Mouse (Mus musculus) myocyte (in vitro differentiated cells): Measurements from ENCODE around the gene Tnn. TPM values are rescaled to one million over a fixed set of nuclear protein-coding genes. Genes with fewer than 3 reads are reported as not detected.

ENCODE experiments used
- H3K27me3 ChIP-seq: one replicate; pipeline ENCODE4 v1.6.1; 2011; ENCODE audit not compliant: control insufficient read depth, insufficient read depth, insufficient read length
- H3K36me3 ChIP-seq: one replicate; pipeline ENCODE4 v1.6.1; 2011; ENCODE audit not compliant: control insufficient read depth, insufficient read depth
- H3K4me2 ChIP-seq: one replicate; pipeline ENCODE4 v1.6.1; 2011; ENCODE audit warnings: low read depth, control low read depth
- H3K4me3 ChIP-seq: one replicate; pipeline ENCODE4 v1.5.1; 2011; ENCODE audit warnings: mild to moderate bottlenecking, control low read depth, moderate library complexity
- H3K79me2 ChIP-seq: one replicate; pipeline ENCODE4 v1.6.1; 2011; ENCODE audit not compliant: control insufficient read depth, insufficient read depth
- H3ac ChIP-seq: one replicate; pipeline ENCODE4 v1.6.1; 2011; ENCODE audit not compliant: control insufficient read depth, insufficient read length
- CEBPB ChIP-seq: IDR thresholded peaks from 2 replicates; pipeline ENCODE4 v1.6.1; 2011; ENCODE audit warnings: mild to moderate bottlenecking, moderate library complexity; ENCODE audit not compliant: poor library complexity, insufficient read depth, severe bottlenecking
- E2F4 ChIP-seq: IDR thresholded peaks from one replicate; pipeline ENCODE4 v1.6.1; 2011; ENCODE audit warnings: mild to moderate bottlenecking, control low read depth, moderate library complexity; ENCODE audit not compliant: insufficient read depth
- MAX ChIP-seq: IDR thresholded peaks from one replicate; pipeline ENCODE4 v1.6.1; 2011; ENCODE audit warnings: low read depth, mild to moderate bottlenecking, control low read depth
- MYOD1 ChIP-seq, 3 experiments: IDR thresholded peaks; one replicate each; pipeline ENCODE4 v1.6.1; 2011; ENCODE audit warnings: control low read depth in 2 of 3, low read depth in 2 of 3, mild to moderate bottlenecking in 2 of 3, moderate library complexity in 1 of 3; ENCODE audit not compliant: insufficient read length in 2 of 3, control insufficient read depth in 1 of 3
- MYOG ChIP-seq, 3 experiments: IDR thresholded peaks; one replicate each; pipeline ENCODE4 v1.6.1; 2011; ENCODE audit warnings: control low read depth in 2 of 3, low read depth in 2 of 3, mild to moderate bottlenecking in 2 of 3; ENCODE audit not compliant: insufficient read length in 2 of 3, control insufficient read depth in 1 of 3, insufficient read depth in 1 of 3
- POLR2A ChIP-seq: IDR thresholded peaks from one replicate; pipeline ENCODE4 v1.6.1; 2011; ENCODE audit warnings: low read depth, mild to moderate bottlenecking, control low read depth, moderate library complexity; ENCODE audit not compliant: insufficient read length
- POLR2AphosphoS2 ChIP-seq: IDR thresholded peaks from one replicate; pipeline ENCODE4 v1.6.1; 2011; ENCODE audit warnings: low read depth, control low read depth; ENCODE audit not compliant: insufficient read length
- REST ChIP-seq: IDR thresholded peaks from one replicate; pipeline ENCODE4 v1.6.1; 2011; ENCODE audit warnings: mild to moderate bottlenecking, control low read depth, moderate library complexity; ENCODE audit not compliant: insufficient read depth, insufficient read length
- SRF ChIP-seq: IDR thresholded peaks from one replicate; pipeline ENCODE4 v1.6.1; 2011; ENCODE audit warnings: low read depth; ENCODE audit not compliant: control insufficient read depth, insufficient read length
- TCF12 ChIP-seq: IDR thresholded peaks from one replicate; pipeline ENCODE4 v1.6.1; 2011; ENCODE audit warnings: mild to moderate bottlenecking, control low read depth; ENCODE audit not compliant: poor library complexity, insufficient read depth, severe bottlenecking
- TCF3 ChIP-seq: IDR thresholded peaks from one replicate; pipeline ENCODE4 v1.6.1; 2011; ENCODE audit warnings: low read depth, control low read depth; ENCODE audit not compliant: insufficient read length
- USF1 ChIP-seq: IDR thresholded peaks from one replicate; pipeline ENCODE4 v1.6.1; 2011; ENCODE audit warnings: low read depth, mild to moderate bottlenecking, control low read depth, moderate library complexity
- polyA plus RNA-seq: library from polyadenylated mRNA; unstranded; fragments of >200 nt; fragmentation: generic; extraction: Trizol; gene quantifications from one replicate; pipeline ENCODE4 v1.2.1, GENCODE M21; 2012; ENCODE audit warnings: missing spikeins

The Tnn gene
- polyA plus RNA-seq, 1 experiment: not detected

DNA sequence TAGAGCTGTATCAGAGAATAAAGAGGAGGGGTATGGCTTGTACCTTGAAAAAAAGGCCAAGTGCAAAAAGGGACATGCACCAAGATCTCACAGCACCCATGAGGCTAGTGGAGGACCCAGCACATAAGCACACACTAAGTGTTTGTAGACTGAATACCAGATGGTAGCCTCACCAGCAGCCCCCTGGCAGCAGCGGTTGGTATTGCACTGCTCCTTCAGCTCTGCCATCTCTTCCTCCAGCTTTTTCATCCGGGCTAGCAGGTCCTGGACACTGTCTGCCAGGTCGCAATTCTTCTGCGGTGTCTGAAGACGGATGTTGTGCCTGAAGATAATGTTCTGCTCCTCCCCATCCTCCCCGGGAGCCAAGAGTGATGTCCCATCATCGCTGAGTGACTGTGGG lies 6.1 kb downstream of the Tnn start:
- Histone ChIP-seq H3K4me2 (no peak overlapping the region), H3K79me2 (no peaks in the 10 kb centered on the region), H3K27me3 (peaks cover 4% of the 10 kb centered on the region), H3K4me3 (no peak overlapping the region), H3ac (no peak overlapping the region), H3K36me3 (no peaks in the 10 kb centered on the region)
- TF ChIP-seq POLR2A (no peak), USF1 (no peak)

DNA sequence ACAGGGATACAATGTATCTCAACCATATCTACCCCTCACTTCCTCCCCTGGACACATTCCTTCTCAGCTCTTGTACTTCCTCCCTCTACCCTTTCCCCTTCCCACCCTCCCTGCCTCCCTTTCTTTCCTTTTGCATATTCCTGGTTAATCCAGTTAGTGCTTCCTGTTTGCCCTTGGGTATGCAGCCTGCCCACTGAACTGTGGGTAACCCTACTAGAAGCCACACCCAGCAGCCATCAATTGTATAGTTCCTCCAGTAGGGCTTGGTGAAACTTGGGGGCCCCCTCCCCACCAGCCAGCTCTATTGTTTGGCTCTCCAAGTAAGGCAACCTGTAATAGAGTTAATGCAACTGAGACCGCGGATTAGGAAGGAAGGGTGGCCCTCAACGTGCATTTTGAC lies 7.8 kb downstream of the Tnn start:
- H3K4me3 ChIP-seq: no peak overlapping the region

DNA sequence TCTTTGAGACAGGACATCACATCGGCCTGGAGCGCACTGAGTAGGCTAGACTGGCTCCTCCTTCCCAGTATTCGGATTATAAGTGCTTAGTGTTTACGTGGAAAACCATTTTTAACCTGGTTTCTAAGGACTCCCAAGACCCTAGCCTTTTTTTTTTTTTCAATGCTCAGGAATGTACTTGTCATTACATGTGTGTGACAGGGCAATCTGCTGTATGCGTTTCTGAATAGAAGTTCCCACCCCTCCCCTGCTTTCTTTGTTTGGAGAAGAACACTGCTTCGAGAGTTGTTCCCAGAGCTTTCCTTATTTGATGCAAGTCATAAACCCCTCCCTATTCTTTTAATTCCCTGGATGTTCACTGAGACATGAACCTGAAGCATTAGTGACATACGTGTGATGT lies 9.0 kb downstream of the Tnn start:
- Histone ChIP-seq H3K36me3 (no peaks in the 10 kb centered on the region), H3K27me3 (peaks cover 4% of the 10 kb centered on the region), H3ac (no peak overlapping the region), H3K4me2 (no peak overlapping the region), H3K79me2 (no peaks in the 10 kb centered on the region), H3K4me3 (no peak overlapping the region)
- no peak for TF ChIP-seq REST
- TF ChIP-seq TCF3: no peak
- TF ChIP-seq CEBPB: no peak
- TF ChIP-seq USF1: no peak
- no peak for TF ChIP-seq MYOG (IDR thresholded peaks at IDR 0.05; ENCODE audit: control insufficient read depth in 1 of 3, insufficient read depth in 1 of 3, insufficient read length in 2 of 3, low read depth in 2 of 3)

More for the DNA sequence above, 7.8 kb downstream of the Tnn start:
- TF ChIP-seq MYOG (IDR thresholded peaks at IDR 0.05; ENCODE audit: control insufficient read depth in 1 of 3, insufficient read depth in 1 of 3, insufficient read length in 2 of 3, low read depth in 2 of 3) (no peak), TCF3 (no peak), USF1 (no peak), POLR2AphosphoS2 (no peak), SRF (no peak), MAX (no peak), TCF12 (no peak), CEBPB (no peak), REST (no peak), POLR2A (no peak), E2F4 (no peak), MYOD1 (IDR thresholded peaks at IDR 0.05; ENCODE audit: control insufficient read depth in 1 of 3, insufficient read length in 2 of 3, low read depth in 2 of 3) (no peak)
- no peak overlapping the region for H3K4me2 ChIP-seq
- H3K36me3 ChIP-seq: no peaks in the 10 kb centered on the region
- H3ac ChIP-seq: no peak overlapping the region
- no peaks in the 10 kb centered on the region for H3K79me2 ChIP-seq
- H3K27me3 ChIP-seq: peaks cover 4% of the 10 kb centered on the region

DNA sequence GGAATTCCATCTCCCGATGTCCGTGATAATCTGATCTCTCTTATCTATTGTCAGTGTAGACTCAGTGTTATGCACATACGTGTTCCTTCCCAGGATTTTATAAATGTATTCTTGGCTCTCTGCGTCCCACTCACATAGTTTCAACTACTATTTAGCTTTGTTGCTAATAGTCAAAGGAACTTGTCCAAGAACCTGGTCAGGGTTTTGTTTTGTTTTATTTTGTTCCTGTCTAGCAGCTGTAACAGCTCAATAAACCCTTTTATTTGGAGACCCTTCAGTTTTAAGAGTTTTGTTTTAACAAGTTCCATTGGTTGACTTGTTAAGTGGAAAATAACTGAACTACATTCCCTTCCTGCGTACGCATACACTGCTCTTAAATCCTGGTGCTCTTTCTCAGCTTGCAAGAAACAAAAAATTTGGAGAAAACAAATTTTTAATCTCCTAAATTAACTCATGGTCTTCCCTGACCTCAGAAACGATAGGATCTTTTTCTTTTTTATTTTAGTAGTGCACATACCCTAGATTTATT lies 17.0 kb downstream of the Tnn start:
- Histone ChIP-seq H3K36me3 (no peaks in the 10 kb centered on the region), H3K4me3 (no peak overlapping the region), H3K4me2 (no peak overlapping the region), H3K79me2 (no peaks in the 10 kb centered on the region), H3K27me3 (peaks cover 7% of the 10 kb centered on the region), H3ac (no peak overlapping the region)
- TF ChIP-seq MYOG (IDR thresholded peaks at IDR 0.05; ENCODE audit: control insufficient read depth in 1 of 3, insufficient read depth in 1 of 3, insufficient read length in 2 of 3, low read depth in 2 of 3) (no peak), CEBPB (no peak), E2F4 (no peak), MAX (no peak)

DNA sequence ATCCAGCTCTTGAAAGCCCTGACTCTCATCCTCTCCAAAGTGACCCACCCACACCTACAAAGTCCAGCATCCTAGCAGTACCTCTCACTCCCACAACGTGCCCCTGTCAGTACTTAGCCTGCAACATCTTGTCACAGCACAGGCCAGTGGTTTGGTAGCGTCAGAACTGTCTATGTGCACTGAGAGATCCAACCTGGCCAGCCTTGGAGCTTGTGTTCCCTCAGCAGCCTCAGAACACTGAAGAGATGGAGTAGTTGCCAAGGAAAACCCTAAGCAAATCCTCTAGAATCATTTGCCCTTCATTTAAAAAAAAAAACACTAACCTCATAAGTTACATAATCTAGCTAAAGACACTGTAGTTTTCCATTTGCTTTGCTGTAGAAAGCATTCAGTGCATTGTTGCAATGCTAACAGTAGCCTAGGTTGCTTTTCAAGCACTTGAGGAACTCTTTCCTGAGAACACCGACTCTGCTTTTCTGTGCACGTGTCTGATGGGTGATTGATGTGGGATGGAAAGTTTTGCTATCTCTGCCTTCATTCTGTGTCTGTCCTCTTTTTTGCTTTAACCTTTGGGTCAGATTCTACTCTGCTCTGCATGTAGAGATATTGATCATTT lies 19.8 kb downstream of the Tnn start:
- no peak for TF ChIP-seq TCF12
- TF ChIP-seq POLR2A: no peak
- no peak for TF ChIP-seq POLR2AphosphoS2
- TF ChIP-seq REST: no peak
- no peak for TF ChIP-seq CEBPB
- no peak for TF ChIP-seq MYOD1 (IDR thresholded peaks at IDR 0.05; ENCODE audit: control insufficient read depth in 1 of 3, insufficient read length in 2 of 3, low read depth in 2 of 3)
- TF ChIP-seq SRF: no peak
- TF ChIP-seq MYOG (IDR thresholded peaks at IDR 0.05; ENCODE audit: control insufficient read depth in 1 of 3, insufficient read depth in 1 of 3, insufficient read length in 2 of 3, low read depth in 2 of 3): no peak
- no peak for TF ChIP-seq MAX
- no peak for TF ChIP-seq TCF3
- TF ChIP-seq E2F4: no peak
- no peak for TF ChIP-seq USF1
- Histone ChIP-seq H3K36me3 (no peaks in the 10 kb centered on the region), H3K4me2 (no peak overlapping the region), H3ac (no peak overlapping the region), H3K4me3 (no peak overlapping the region), H3K27me3 (peaks cover 7% of the 10 kb centered on the region), H3K79me2 (no peaks in the 10 kb centered on the region)
